In genomic region chr11:83441235-83441634, GRCm38 (mm10) we compare ENCODE assay signal across 8 mouse cellular contexts. TPM values are rescaled to one million over a fixed set of nuclear protein-coding genes. Genes with fewer than 3 reads are reported as not detected.
DNase-seq lines count a peak whose midpoint lies in the region; ATAC-seq lines count a peak whose summit lies in the region.

No protein-coding gene starts in this region.

- H3K4me3 ChIP-seq in heart, embryonic 15.5 days = peak overlapping the region; percentile 58
- peak overlapping the region; percentile 71 for H3K4me3 ChIP-seq in liver, embryonic 13.5 days (replicated peaks)

- peak overlapping the region; percentile 53 for H3K9ac ChIP-seq in heart, embryonic 15.5 days
- no peak overlapping the region for H3K9ac ChIP-seq in liver, embryonic 13.5 days

- peaks cover 45% of the 10 kb centered on the region for H3K4me1 ChIP-seq in heart, embryonic 15.5 days (replicated peaks)
- H3K4me1 ChIP-seq in liver, embryonic 13.5 days (replicated peaks) = peaks cover 38% of the 10 kb centered on the region

- peak overlapping the region; percentile 85 for H3K4me2 ChIP-seq in heart, embryonic 15.5 days
- H3K4me2 ChIP-seq in liver, embryonic 13.5 days = peak overlapping the region; percentile 94

- no peaks in the 10 kb centered on the region for H3K9me3 ChIP-seq in heart, embryonic 15.5 days (replicated peaks)
- no peaks in the 10 kb centered on the region for H3K9me3 ChIP-seq in liver, embryonic 13.5 days (replicated peaks)

- WGBS in heart, embryonic 15.5 days = 22% methylated on average over 7 of the region's 7 CpGs
- WGBS in liver, embryonic 13.5 days (ENCODE audit: insufficient replicate concordance) = 51% methylated on average over 7 of the region's 7 CpGs

- no peaks in the 10 kb centered on the region for H3K36me3 ChIP-seq in heart, embryonic 15.5 days
- no peaks in the 10 kb centered on the region for H3K36me3 ChIP-seq in liver, embryonic 13.5 days

- peak; percentile 28 for ATAC-seq in heart, embryonic 15.5 days (replicated peaks; ENCODE audit: insufficient number of reproducible peaks, insufficient read depth, low FRiP score, low read depth)
- no peak for ATAC-seq in liver, embryonic 13.5 days (ENCODE audit: low read depth)

- peak; percentile 28 for DNase-seq in kidney, adult 11 months
- DNase-seq in kidney, adult 18-20 months = no peak
- peak; percentile 87 for DNase-seq in brain, adult 2 months (ENCODE audit: low read depth, low spot score)
- DNase-seq in liver, embryonic 13.5 days = no peak
- DNase-seq in right cerebral cortex, postnatal 4 days = no peak
- DNase-seq in lung, postnatal 4 days = no peak
- no peak for DNase-seq in embryo, embryonic 9.5 days (ENCODE audit: extremely low spot score)

- H3K27me3 ChIP-seq in heart, embryonic 15.5 days = peaks cover 52% of the 10 kb centered on the region
- H3K27me3 ChIP-seq in liver, embryonic 13.5 days = peaks cover 63% of the 10 kb centered on the region

- H3K27ac ChIP-seq in heart, embryonic 15.5 days = peak overlapping the region; percentile 71
- no peak overlapping the region for H3K27ac ChIP-seq in liver, embryonic 13.5 days

RNA-seq across cellular contexts. Expression of gene 1700020L24Rik, which starts 3.8 kb away (rescaled TPM):
- polyA plus RNA-seq in heart, embryonic 15.5 days (2015; fragmentation: Nextera tagmentation; extraction: Ambion mirVana) = 0.82 and 1.4 TPM in 2 replicates
- 0.65 and 0.78 TPM in 2 replicates for polyA plus RNA-seq in liver, embryonic 13.5 days (2015; fragmentation: Nextera tagmentation; extraction: Ambion mirVana)

RNA-seq across cellular contexts. Expression of gene Gas2l2, which starts 12.0 kb away (rescaled TPM):
- polyA plus RNA-seq in heart, embryonic 15.5 days (2015; fragmentation: Nextera tagmentation; extraction: Ambion mirVana) = 0.11 and 0.13 TPM in 2 replicates
- polyA plus RNA-seq in liver, embryonic 13.5 days (2015; fragmentation: Nextera tagmentation; extraction: Ambion mirVana) = not detected in 2 replicates

RNA-seq across cellular contexts. Expression of gene Mmp28, which starts 21.6 kb away (rescaled TPM):
- polyA plus RNA-seq in heart, embryonic 15.5 days (2015; fragmentation: Nextera tagmentation; extraction: Ambion mirVana) = 3.8 and 4.0 TPM in 2 replicates
- polyA plus RNA-seq in liver, embryonic 13.5 days (2015; fragmentation: Nextera tagmentation; extraction: Ambion mirVana) = 0.47 and 0.50 TPM in 2 replicates

RNA-seq across cellular contexts. Expression of gene Taf15, which starts 31.7 kb away (rescaled TPM):
- polyA plus RNA-seq in heart, embryonic 15.5 days (2015; fragmentation: Nextera tagmentation; extraction: Ambion mirVana) = 8.8 and 10.5 TPM in 2 replicates
- 4.7 and 5.4 TPM in 2 replicates for polyA plus RNA-seq in liver, embryonic 13.5 days (2015; fragmentation: Nextera tagmentation; extraction: Ambion mirVana)

RNA-seq across cellular contexts. Expression of gene Rasl10b, which starts 32.3 kb away (rescaled TPM):
- polyA plus RNA-seq in heart, embryonic 15.5 days (2015; fragmentation: Nextera tagmentation; extraction: Ambion mirVana) = 8.1 and 9.7 TPM in 2 replicates
- polyA plus RNA-seq in liver, embryonic 13.5 days (2015; fragmentation: Nextera tagmentation; extraction: Ambion mirVana) = 0.20 and 0.27 TPM in 2 replicates

Comparison
In these comparisons a context has a peak if more than half of its experiments do, and no peak if none do; other contexts are left out.
1. DNase-seq: peak in kidney, adult 11 months (single experiment) and brain, adult 2 months (single experiment); none in kidney, adult 18-20 months (single experiment), liver, embryonic 13.5 days (single experiment), right cerebral cortex, postnatal 4 days (single experiment), lung, postnatal 4 days (0 of 2) and embryo, embryonic 9.5 days (single experiment).